Mouse (Mus musculus): Measurements from ENCODE around the gene Hnrnpd. TPM values are rescaled to one million over a fixed set of nuclear protein-coding genes. Genes with fewer than 3 reads are reported as not detected.

The Hnrnpd gene
- polyA plus RNA-seq (2014; fragmentation: Illumina TruSeq; extraction: RNeasy Lipid Tissue Mini Kit (QIAGEN cat#74804); ENCODE audit: low read depth, low replicate concordance): 274 TPM

GRCm38 (mm10) chr5:99978699-99979442 lies at the start of gene Hnrnpd, which contains the start of gene 4930524J08Rik:
Gene Hnrnpd, minus strand, starts transcription at chr5:99978938.
Gene 4930524J08Rik, plus strand, starts transcription at chr5:99979061.

DNA sequence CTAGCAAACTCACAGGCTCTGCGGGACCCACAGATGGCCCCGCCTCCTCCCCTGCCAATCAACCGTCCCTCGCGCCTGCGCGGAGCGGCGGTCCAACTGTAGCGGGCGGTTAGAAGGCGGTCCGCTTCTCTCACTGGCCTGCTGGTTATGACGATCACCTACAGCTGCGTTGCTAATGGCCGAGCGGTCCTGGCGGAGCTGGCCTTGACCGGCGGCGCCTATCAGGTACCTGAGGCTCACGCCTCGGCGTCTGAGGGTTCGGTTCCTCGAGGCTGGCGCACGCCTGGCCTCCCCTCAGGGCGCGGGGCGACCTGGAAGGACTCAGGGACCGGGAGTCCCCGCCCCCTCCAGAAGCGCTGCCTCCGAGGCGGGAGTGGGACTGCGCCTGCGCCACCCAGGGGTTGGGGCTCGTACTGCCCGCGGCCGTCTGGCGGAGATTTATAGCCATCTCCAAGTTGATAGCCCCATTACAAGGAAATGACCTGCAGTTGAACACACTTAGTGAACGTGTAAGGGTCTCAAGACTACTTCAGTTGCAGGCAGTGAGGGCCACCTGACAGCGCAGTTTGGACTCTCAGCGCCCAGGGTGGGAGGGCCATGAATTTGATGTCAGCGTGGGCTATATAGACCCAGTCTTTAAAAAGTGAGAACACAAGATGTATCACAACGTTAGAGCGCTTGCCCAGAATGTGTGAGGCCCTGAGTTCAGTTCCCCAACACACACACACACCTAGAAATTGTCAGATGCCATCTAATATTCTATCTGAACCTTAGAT lies 72.4 kb downstream of the Hnrnpd start, which contains the start of gene Vamp9:
TSS of gene Vamp9 (plus strand) at position 74 of the 776 bp plus-strand sequence.

Other genes starting within 250 kb of the Hnrnpd start
- 5.4 TPM for gene Rasgef1b, start 249.9 kb downstream of the Hnrnpd start, polyA plus RNA-seq (2014; fragmentation: Illumina TruSeq; extraction: RNeasy Lipid Tissue Mini Kit (QIAGEN cat#74804); ENCODE audit: low read depth, low replicate concordance)
- gene Vamp9, start 72.7 kb downstream of the Hnrnpd start, polyA plus RNA-seq (2014; fragmentation: Illumina TruSeq; extraction: RNeasy Lipid Tissue Mini Kit (QIAGEN cat#74804); ENCODE audit: low read depth, low replicate concordance): not detected
- not detected for gene 4930524J08Rik, start 123 bp upstream of the Hnrnpd start, polyA plus RNA-seq (2014; fragmentation: Illumina TruSeq; extraction: RNeasy Lipid Tissue Mini Kit (QIAGEN cat#74804); ENCODE audit: low read depth, low replicate concordance)
- gene Hnrnpdl, start 60.7 kb upstream of the Hnrnpd start, polyA plus RNA-seq (2014; fragmentation: Illumina TruSeq; extraction: RNeasy Lipid Tissue Mini Kit (QIAGEN cat#74804); ENCODE audit: low read depth, low replicate concordance): 235 TPM
- 33.0 TPM for gene Enoph1, start 61.0 kb upstream of the Hnrnpd start, polyA plus RNA-seq (2014; fragmentation: Illumina TruSeq; extraction: RNeasy Lipid Tissue Mini Kit (QIAGEN cat#74804); ENCODE audit: low read depth, low replicate concordance)
- gene Tmem150c, start 180.9 kb upstream of the Hnrnpd start, polyA plus RNA-seq (2014; fragmentation: Illumina TruSeq; extraction: RNeasy Lipid Tissue Mini Kit (QIAGEN cat#74804); ENCODE audit: low read depth, low replicate concordance): 7.6 TPM

Measured in adrenal gland, adult 10 weeks (tissue).